Comparison of ENCODE assay signal across 50 mouse cellular contexts in genomic region chr12:72953858-72954257, GRCm38 (mm10). TPM values are rescaled to one million over a fixed set of nuclear protein-coding genes. Genes with fewer than 3 reads are reported as not detected.
"Had no signal": no experiment of that assay in that cellular context is flagged by ENCODE, and none has a peak within 500 bp of the region (broad histone marks: within the 10 kb centered on the region; RNA-seq: fewer than 3 reads in every experiment).

No protein-coding gene starts in this region.

- H3K9ac ChIP-seq: heart, embryonic 12.5 days; heart, embryonic 13.5 days; hindbrain, embryonic 12.5 days; hindbrain, embryonic 13.5 days; hindbrain, embryonic 14.5 days; hindbrain, embryonic 15.5 days; intestine, embryonic 15.5 days; kidney, embryonic 15.5 days had no signal

- DNase-seq: heart, postnatal 10 days; heart, postnatal 14 days; heart, postnatal 36 days; heart, postnatal 4 days; kidney, adult 11 months; kidney, adult 18-20 months; kidney, adult 2 months; kidney, adult 8-10 months; kidney, adult 9 months; kidney, postnatal 10 days; kidney, postnatal 14 days; kidney, postnatal 25 days; kidney, postnatal 36 days; kidney, postnatal 4 days; layer of hippocampus, adult 9-11 months; layer of hippocampus, postnatal 36 days had no signal

- H3K27ac ChIP-seq: heart, embryonic 15.5 days; hindbrain, embryonic 10.5 days; hindbrain, embryonic 12.5 days; hindbrain, embryonic 13.5 days; hindbrain, embryonic 14.5 days; hindbrain, embryonic 15.5 days; hindbrain, postnatal 0 days; intestine, embryonic 15.5 days; kidney, embryonic 15.5 days; kidney, postnatal 0 days; layer of hippocampus, adult 2 months; left cerebral cortex, adult 2 months had no signal

- H3K4me2 ChIP-seq: heart, embryonic 15.5 days; hindbrain, embryonic 12.5 days; hindbrain, embryonic 13.5 days; hindbrain, embryonic 14.5 days; hindbrain, embryonic 15.5 days; intestine, embryonic 15.5 days; kidney, embryonic 15.5 days had no signal

- H3K9me3 ChIP-seq: heart, embryonic 12.5 days; heart, embryonic 13.5 days; heart, embryonic 15.5 days; hindbrain, embryonic 10.5 days; hindbrain, embryonic 12.5 days; hindbrain, embryonic 13.5 days; hindbrain, embryonic 15.5 days; intestine, embryonic 15.5 days; kidney, embryonic 15.5 days had no signal

- H3K4me1 ChIP-seq: hindbrain, embryonic 10.5 days; hindbrain, embryonic 12.5 days; hindbrain, embryonic 13.5 days; hindbrain, embryonic 15.5 days; intestine, embryonic 15.5 days; kidney, embryonic 15.5 days had no signal

- H3K36me3 ChIP-seq: heart, embryonic 12.5 days; heart, embryonic 13.5 days; heart, embryonic 15.5 days; hindbrain, embryonic 10.5 days; hindbrain, embryonic 12.5 days; hindbrain, embryonic 13.5 days; hindbrain, embryonic 15.5 days; intestine, embryonic 15.5 days; kidney, embryonic 15.5 days had no signal

- H3K4me3 ChIP-seq: heart, embryonic 12.5 days; heart, embryonic 13.5 days; heart, embryonic 15.5 days; hindbrain, embryonic 10.5 days; hindbrain, embryonic 12.5 days; hindbrain, embryonic 13.5 days; hindbrain, embryonic 15.5 days; intestine, embryonic 15.5 days; kidney, embryonic 15.5 days; layer of hippocampus, adult 2 months; left cerebral cortex, adult 2 months had no signal

RNA-seq across cellular contexts. Expression of gene 4930447C04Rik, which starts 13.3 kb away (rescaled TPM):
- polyA plus RNA-seq: inflammation-experienced regulatory T-cells, adult 6 months; kidney, adult 2 months; large intestine, adult 2 months had no signal

RNA-seq across cellular contexts. Expression of gene Six6, which starts 14.2 kb away (rescaled TPM):
- total RNA-seq: heart, postnatal 10 days; heart, postnatal 14 days; heart, postnatal 25 days; heart, postnatal 36 days; heart, postnatal 4 days; hematopoietic stem cell, adult 5-6 weeks; hindbrain, postnatal 0 days; layer of hippocampus, adult 18-20 months; layer of hippocampus, adult 2 months; layer of hippocampus, adult 8-10 months; layer of hippocampus, postnatal 10 days; layer of hippocampus, postnatal 14 days; layer of hippocampus, postnatal 25 days; layer of hippocampus, postnatal 36 days; left cerebral cortex, adult 18-20 months; left cerebral cortex, adult 2 months; left cerebral cortex, adult 8-10 months had no signal
- polyA plus RNA-seq: heart, embryonic 12.5 days; heart, embryonic 13.5 days; heart, embryonic 14.5 days; heart, embryonic 15.5 days; heart, embryonic 16.5 days; heart, postnatal 0 days; hindbrain, embryonic 12.5 days; hindbrain, embryonic 13.5 days; hindbrain, embryonic 14.5 days; hindbrain, embryonic 15.5 days; hindbrain, embryonic 16.5 days; hindbrain, postnatal 0 days; inflammation-experienced regulatory T-cells, adult 6 months; intestine, embryonic 14.5 days; intestine, embryonic 15.5 days; intestine, embryonic 16.5 days; intestine, postnatal 0 days; kidney, adult 2 months; kidney, embryonic 14.5 days; kidney, embryonic 15.5 days; kidney, embryonic 16.5 days; kidney, postnatal 0 days; large intestine, adult 2 months had no signal
